Mouse (Mus musculus): Measurements from ENCODE around the gene Lpar2. TPM values are rescaled to one million over a fixed set of nuclear protein-coding genes. Genes with fewer than 3 reads are reported as not detected.

Lpar2 gene
- total RNA-seq, 1 experiment from 2014 or later = 3.7 TPM

DNA sequence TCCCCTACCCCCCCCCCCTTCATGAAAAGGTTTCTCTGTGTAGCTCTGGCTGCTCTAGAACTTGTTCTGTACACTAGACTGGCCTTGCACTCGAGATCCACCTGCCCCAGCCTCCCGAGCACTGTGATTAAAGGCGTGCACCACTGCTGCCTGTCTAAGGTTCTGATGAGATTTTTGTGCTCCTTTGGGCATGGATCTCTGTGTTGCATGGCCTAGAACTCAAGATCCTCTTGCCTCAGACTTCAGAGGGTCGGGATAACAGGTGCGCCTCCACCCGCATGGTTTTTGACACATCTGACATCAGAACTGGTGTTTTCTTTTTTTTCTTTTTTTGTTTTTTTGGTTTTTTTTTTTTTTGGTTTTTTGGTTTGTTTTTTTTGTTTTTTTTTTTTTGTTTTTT lies 17.7 kb upstream of the Lpar2 start:
- no peak for ATAC-seq (ENCODE audit: extremely low read depth, insufficient number of reproducible peaks, low FRiP score, poor library complexity, severe bottlenecking)

DNA sequence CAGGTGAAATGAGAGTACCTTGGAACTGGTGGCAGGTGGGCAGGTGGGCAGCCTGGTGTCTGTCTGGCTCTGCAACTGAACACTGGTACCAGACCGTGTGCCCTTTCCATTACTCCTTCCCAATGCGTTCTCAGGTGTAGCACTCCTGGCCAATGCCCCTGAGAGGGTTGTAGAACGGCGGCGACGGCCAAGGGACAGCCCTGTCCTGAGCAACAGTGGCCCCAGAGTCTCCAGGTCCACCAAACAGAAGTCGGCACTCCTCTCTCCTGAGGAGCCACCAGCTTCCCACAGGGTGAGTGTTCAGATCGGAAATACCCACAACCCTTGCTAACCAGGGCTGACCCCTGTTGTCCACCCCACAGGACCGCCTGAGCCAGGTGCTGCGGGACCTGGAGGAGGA lies 17.1 kb upstream of the Lpar2 start:
- ATAC-seq (ENCODE audit: extremely low read depth, insufficient number of reproducible peaks, low FRiP score, poor library complexity, severe bottlenecking) = no peak

DNA sequence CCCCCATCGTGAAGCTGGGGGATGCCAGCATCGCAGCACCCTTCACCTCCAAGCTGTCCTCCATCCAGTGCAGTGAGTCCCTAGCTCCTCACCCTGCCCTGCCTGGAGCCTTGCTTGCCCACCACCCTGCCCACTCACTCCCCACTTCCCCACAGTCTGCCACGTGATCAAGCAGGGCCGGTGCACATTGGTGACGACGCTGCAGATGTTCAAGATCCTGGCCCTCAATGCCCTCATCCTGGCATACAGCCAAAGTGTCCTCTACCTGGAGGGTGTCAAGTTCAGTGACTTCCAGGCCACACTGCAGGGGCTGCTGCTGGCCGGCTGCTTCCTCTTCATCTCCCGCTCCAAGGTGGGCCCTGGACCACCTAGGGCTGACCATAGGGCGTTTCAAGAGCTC lies 16.7 kb upstream of the Lpar2 start:
- no peak for ATAC-seq (ENCODE audit: extremely low read depth, insufficient number of reproducible peaks, low FRiP score, poor library complexity, severe bottlenecking)

DNA sequence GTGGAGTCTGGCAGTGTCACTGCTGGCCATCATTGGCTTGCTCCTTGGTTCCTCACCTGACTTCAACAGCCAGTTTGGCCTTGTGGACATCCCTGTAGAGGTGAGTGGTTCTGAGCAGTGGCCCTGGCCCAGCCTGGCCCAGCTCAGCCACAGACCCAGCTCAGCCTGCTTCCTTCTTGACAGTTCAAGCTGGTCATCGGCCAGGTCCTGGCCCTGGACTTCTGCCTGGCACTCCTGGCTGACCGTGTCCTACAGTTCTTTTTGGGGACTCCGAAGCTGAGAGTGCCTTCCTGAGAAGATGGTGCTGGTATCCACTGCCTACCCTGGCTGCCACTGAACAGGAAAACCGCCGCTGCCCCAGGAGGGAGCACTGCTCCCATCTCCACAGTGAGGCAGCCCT lies 15.0 kb upstream of the Lpar2 start:
- ATAC-seq (ENCODE audit: extremely low read depth, insufficient number of reproducible peaks, low FRiP score, poor library complexity, severe bottlenecking) = no peak

DNA sequence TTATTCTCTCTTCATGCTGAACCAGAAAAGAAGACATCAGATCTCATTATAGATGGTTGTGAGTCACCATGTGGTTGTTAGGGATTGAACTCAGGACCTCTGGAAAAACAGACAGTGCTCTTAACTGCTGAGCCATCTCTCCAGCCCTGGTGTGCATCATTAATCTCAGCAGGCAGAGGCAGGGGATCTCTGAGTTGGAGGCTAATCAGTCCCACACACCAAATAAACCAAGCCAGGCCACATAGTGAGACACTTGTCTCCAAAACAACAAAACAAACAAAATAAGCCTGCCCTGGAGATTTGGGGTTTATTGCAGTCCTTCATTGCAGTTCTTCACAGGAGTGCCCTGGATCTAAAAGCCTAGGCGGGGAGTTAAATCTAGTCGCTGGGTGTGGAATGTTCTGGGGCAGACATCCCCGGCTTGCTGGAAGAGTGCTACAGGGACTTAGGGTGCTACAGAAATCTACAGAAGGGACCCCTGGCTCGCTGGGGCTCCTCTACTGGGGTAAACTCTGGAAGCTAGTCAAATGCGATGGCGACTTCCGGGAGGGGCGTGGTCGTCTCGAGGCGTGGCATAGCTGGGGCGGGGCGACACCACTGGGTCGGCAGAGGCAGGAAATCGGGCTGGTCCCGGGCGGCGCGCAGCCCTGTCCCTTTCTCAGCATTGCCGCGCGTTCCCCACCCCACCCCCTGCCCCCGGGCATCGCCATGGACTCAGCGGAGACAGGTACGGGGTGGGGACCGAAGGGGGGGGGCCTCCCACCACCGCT lies 13.9 kb upstream of the Lpar2 start, which contains the start of gene Gmip:
Gmip (plus strand) TSS at position 586 of the 770 bp plus-strand sequence.
- ATAC-seq (ENCODE audit: extremely low read depth, insufficient number of reproducible peaks, low FRiP score, poor library complexity, severe bottlenecking) = peak; percentile 87

DNA sequence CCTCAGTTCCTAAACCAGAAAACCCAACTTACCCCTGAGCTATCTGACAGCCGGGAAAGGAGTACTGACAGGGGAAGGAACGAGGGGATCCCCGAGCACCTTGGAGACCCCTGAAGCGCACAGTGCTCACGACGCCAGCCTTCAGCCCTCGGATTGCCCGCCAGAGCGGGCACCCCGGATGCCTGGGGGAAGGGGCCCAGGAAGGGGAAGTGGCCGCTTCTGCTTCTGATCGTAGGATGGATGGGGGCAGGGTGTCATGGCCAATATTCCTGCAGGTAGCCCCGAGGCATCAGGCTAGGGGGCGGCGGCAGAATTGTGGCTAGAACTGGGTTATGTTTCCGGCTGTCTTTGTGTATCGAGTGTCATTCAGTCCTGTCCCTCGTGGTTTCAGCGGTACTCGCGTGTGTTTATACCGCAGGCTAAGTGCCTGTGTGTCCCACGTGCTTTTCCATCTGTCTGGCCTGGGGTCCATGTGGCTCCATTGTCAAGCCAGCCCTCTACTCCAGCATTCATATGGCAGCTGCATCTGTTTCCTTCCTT lies 13.3 kb upstream of the Lpar2 start:
- ATAC-seq (ENCODE audit: extremely low read depth, insufficient number of reproducible peaks, low FRiP score, poor library complexity, severe bottlenecking) = peak; percentile 72

DNA sequence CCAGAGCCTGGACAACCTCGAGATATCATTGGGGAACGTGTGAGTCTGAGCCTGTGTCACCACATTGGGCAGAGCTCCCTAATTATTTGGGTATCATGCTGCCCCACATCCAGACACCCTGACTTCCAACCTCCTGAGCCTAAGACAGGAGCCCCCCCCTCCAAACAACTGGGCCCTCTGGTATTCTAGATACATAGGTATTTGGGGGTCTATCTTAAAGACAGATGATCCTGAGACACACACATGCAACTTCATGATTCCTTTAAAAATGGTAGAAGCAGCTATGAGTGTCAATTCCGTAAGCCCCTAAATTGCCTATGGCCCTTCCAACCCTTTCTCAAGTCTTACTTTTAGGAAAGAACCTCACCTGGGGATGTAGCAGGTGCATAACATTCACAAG lies 12.4 kb upstream of the Lpar2 start:
- no peak for ATAC-seq (ENCODE audit: extremely low read depth, insufficient number of reproducible peaks, low FRiP score, poor library complexity, severe bottlenecking)

DNA sequence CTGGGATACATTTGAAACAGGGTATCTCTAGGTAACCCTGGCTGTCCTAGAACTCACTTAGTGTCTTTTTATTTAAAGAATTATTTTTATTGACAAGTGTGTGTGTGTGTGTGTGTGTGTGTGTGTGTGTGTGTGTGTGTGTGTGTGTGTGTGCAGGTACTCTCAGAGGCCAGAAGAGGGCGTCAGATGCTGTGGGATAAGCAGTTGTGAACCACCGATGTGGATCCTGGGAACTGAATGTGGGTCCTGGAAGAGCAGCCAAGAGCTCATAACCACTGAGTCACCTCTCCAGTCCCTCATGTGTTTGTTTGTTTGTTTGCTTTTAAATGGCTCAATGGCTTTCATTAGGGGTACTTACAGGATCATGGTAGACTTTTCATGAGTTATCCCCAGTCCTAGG lies 7.3 kb upstream of the Lpar2 start:
- ATAC-seq (ENCODE audit: extremely low read depth, insufficient number of reproducible peaks, low FRiP score, poor library complexity, severe bottlenecking) = no peak

DNA sequence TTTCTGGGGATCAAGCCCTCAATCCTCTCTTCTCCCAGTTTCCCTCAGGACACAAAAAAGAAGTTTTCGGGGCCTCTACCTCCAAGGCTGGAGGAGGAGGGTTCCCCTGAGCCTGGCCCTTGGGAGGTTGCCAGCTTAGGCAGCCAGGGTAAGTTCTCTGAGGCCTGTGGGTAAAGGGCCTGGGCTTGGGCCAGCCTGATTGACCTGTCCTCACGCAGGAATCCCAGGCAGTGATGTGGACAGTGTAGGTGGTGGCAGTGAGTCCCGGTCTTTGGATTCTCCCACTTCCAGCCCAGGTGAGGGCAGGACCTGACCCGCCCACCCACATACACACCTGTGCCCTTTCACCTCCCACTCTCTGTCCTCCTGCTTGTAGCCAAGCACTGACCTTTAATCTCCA lies 6.8 kb upstream of the Lpar2 start:
- ATAC-seq (ENCODE audit: extremely low read depth, insufficient number of reproducible peaks, low FRiP score, poor library complexity, severe bottlenecking) = no peak

DNA sequence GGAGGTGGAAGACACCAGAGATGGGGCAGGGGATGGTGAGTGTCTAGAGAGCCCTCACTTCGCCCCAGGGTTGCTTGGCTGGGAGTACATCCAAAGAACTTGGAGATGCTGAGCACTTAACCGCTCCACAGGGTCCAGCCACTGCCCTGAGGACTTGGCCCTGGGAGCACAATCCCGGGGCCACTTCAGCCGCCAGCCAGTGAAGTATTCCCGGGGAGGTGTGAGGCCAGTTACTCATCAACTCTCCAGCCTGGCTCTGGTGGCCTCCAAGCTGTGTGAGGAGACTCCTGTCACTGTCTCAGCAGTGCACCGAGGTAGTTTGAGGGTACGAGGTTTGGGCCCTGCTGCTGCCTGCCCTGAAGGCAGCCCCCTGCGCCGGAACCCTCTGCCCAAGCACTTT lies 1.8 kb upstream of the Lpar2 start:
- no peak for ATAC-seq (ENCODE audit: extremely low read depth, insufficient number of reproducible peaks, low FRiP score, poor library complexity, severe bottlenecking)

DNA sequence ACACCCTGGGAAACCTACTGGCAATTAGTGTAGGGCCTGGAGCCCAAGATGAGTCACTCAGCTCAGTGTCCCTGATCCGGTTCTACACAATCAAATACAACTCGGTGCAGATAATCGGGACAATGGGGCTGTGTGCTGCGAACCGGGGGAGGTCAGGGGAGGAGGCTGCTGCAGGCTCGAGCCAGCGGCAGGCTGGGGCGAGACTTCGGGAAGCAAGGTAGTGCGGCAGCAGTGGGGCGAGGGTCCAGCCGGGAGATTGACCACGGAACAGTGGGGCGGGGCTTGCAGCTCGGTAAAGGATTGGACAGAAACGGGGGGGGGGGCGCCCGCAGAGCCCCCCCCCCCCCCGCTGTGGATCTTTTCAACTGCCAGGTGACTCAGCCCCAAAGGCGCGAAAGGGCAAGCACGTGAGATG lies 251 bp upstream of the Lpar2 start:
- no peak for ATAC-seq (ENCODE audit: extremely low read depth, insufficient number of reproducible peaks, low FRiP score, poor library complexity, severe bottlenecking)

DNA sequence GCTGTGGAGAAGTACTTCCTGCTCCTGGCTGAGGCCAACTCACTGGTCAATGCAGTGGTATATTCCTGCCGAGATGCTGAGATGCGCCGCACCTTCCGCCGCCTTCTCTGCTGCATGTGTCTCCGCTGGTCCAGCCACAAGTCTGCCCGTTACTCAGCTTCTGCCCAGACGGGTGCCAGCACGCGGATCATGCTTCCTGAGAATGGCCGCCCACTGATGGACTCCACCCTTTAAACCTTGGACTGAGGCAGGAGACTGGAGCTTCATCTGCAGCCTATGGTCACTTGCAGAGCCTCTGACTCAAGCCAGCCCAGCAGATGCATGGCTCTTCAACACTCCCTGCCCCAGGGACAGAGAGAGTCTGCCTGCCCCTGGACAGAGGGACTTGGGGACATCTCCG lies 4.1 kb downstream of the Lpar2 start:
- no peak for ATAC-seq (ENCODE audit: extremely low read depth, insufficient number of reproducible peaks, low FRiP score, poor library complexity, severe bottlenecking)

DNA sequence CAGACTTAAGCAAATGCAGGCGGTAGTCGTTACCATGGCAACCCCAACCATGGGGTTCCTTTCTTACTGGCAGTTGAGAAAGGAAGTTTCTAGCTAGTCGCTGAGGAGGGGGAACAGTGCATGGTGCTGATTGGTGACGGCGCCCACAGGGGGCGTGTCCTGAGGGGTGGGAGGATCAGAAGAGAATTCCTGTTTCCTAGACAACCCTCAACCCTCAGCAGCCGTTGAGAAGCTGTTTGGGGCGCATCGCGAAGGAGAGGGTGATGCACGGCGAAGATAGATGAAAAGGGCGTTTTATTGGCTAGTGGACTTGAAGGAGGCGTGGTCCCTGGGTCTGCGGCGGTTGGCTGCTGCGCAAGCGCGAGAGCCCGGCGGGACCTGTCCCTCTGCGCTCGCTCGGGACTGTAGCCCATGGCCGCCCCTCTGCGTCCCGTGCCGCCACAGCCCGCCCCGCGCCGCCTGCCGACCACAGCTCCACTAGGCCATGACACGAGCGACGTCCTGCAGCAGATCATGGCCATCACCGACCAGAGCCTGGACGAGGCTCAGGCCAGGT lies 10.1 kb downstream of the Lpar2 start, which contains the start of gene Pbx4:
Pbx4 (plus strand) TSS at position 194 of the 556 bp plus-strand sequence.
- ATAC-seq (ENCODE audit: extremely low read depth, insufficient number of reproducible peaks, low FRiP score, poor library complexity, severe bottlenecking) = peak; percentile 90

DNA sequence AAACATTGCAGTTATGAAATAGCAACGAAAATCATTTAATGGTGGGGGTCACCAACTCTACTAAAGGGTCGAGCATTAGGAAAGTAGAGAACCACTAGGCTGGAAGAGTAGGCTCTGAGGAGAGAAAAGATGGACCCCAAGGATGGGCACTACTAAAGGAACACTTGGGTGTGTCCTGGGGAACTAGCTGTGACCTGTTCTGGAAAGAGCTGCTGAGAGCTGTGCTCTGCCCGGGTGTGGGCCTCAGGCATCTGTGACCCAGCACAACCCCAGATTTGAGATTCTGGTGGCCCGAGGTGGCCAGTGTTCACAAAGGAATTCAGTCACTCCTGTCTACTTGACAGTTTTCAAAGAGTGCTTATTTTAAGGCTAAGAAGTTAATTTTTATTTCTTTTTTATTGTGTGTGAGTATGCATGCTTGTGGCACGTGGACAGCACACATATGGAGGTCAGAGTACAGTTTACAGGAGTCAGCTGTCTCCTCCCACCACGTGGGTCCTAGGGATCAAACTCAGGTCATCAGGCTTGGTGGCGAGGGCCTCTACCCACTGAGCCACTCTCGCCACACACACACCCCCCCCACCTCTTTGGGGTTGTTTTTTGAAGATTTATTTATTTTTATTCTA lies 14.9 kb downstream of the Lpar2 start:
- no peak for ATAC-seq (ENCODE audit: extremely low read depth, insufficient number of reproducible peaks, low FRiP score, poor library complexity, severe bottlenecking)

DNA sequence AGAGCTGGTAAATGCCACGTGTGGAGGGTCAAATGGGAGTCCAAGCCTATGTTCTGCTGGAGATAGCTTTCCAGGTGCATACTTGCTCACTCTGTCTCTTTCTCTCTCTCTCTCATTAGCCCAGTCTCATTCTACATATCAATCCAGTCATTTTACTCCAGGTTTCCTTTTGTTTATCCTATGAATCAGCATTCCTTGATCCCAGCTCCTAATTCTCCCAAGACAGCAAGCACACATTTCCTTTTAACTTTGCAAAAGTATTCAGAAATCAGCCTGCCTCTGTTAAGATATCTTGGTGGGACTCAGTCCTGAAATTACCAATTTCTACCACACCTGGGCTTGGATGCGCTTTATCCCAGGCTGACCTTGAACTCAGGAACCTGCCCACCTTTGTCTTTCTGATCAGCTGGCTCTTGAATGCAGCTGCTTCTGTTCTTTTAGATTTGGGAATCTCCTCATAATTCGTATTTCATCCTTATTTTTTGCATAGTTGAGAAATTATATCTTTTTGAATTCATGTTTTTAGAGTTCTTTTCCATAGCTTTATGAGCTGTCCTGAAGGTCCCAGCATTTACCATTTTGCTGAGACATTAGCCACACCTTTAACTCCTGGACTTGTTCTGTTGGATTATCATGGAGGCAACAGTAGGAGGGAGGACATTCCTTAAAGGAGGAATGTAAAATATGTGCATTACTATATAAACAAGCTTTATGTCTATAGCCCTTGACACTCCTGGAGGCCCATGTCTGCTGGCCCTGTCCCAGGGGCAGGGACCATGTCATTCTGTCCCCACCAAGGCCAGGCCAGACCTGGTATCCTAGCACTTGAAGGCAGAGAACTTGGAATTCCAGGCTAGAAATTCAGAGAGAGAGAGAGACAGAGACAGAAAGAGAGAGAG lies 25.2 kb downstream of the Lpar2 start:
- no peak for ATAC-seq (ENCODE audit: extremely low read depth, insufficient number of reproducible peaks, low FRiP score, poor library complexity, severe bottlenecking)

DNA sequence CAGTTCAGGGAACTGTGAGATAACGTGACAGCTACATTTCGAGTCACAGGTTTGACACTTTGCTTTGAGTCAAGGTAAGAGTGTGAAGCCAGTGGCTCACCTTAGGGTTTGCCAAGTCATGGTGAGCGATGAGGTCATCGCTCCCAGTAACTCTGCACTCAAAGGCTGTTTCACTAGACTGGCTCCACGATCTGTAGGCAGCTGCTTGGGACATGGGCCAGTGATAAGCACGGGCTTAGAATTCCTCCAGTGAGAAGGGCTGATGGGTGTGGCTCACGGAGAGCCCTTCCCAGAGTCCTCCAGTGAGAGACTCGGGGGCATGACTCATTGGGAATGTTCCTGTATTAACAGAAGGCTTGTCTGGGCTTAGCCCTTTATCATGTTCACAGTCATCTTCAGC lies 26.7 kb downstream of the Lpar2 start:
- ATAC-seq (ENCODE audit: extremely low read depth, insufficient number of reproducible peaks, low FRiP score, poor library complexity, severe bottlenecking) = no peak

DNA sequence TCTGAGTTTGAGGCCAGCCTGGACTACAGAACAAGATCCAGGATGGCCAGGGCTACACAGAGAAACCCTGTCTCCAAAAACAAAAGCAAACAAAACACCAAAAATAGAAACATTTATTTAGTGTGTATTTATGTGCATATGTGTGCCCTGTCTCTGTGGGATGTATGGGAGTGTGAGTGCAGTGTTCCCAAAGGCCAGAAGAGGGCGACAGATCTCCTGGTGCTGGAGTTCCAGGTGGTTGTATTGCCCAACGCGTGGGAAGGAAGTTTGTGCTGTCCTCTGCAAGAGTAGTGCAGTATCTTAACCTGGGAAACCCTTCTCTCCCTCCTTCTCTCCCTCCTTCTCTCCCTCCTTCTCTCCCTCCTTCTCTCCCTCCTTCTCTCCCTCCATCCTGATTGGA lies 27.7 kb downstream of the Lpar2 start:
- no peak for ATAC-seq (ENCODE audit: extremely low read depth, insufficient number of reproducible peaks, low FRiP score, poor library complexity, severe bottlenecking)

DNA sequence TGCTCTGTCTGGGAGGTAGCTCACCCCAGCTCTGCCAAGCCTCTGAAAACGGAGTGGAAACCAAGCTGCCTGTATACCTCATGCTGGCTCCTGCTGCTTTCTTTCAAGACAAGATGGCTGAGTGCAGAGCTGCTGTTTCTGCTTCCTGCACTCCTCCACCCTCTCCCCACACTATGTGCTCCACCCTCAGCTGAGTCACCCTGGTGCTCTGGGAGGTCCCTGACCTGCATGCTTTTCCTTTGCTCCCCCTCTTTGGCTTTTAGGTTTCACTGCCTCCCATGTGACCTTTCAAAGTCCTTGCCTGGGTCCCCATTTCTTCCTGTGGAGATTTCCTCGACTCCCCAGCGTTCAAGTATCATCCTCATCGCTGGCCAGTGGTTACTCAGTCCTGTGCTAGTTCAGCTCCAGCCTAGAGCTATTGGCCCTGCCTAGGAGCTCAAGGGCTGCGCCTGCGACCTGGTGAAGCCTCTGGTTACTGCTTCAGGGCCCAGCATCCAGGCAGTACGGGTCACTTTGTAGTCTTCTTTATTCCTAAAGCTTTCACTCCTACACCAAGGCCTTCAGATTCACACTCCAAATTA lies 28.8 kb downstream of the Lpar2 start:
- ATAC-seq (ENCODE audit: extremely low read depth, insufficient number of reproducible peaks, low FRiP score, poor library complexity, severe bottlenecking) = no peak

DNA sequence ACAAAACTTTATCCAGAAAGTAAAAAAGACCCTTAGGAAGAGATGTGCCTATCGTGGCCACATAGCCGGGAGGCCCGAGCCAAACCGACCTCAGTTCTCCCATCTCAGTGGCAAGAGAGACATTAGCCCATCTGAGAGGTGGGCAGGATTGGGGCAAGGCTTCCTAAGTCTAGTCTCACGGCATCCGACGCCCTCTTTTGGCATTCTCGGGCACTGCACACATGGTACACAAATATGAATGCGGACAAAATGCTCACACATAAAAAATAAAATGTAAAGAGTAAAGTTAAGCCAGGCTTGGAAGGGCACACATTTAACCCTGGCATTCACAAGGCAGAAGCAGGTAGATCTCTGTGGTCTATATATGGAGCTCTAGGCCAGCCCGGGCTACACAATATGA lies 31.6 kb downstream of the Lpar2 start:
- ATAC-seq (ENCODE audit: extremely low read depth, insufficient number of reproducible peaks, low FRiP score, poor library complexity, severe bottlenecking) = no peak

All from neutrophil, adult 5-6 weeks (primary cell).